Mouse (Mus musculus) lung, adult 2 months (tissue): ENCODE measurements at regions not wholly inside any gene's neighbourhood (a gene's known extent, or its start where the extent isn't known, plus 50 kb on each side); places are given as distances from the start of the nearest gene placed in this dataset.

Source experiments
- CTCF ChIP-seq: fragments of 200-500 bp; IDR thresholded peaks from 2 replicates; pipeline ENCODE4 v1.5.1; 2011; ENCODE audit warnings: mild to moderate bottlenecking, low read length, control low read depth; ENCODE audit not compliant: insufficient read depth
- POLR2A ChIP-seq: fragments of 200-500 bp; IDR thresholded peaks from 2 replicates; pipeline ENCODE4 v1.6.1; 2011; ENCODE audit warnings: low read depth, mild to moderate bottlenecking, control low read depth, low read length, borderline replicate concordance; ENCODE audit errors: extremely low read depth

DNA sequence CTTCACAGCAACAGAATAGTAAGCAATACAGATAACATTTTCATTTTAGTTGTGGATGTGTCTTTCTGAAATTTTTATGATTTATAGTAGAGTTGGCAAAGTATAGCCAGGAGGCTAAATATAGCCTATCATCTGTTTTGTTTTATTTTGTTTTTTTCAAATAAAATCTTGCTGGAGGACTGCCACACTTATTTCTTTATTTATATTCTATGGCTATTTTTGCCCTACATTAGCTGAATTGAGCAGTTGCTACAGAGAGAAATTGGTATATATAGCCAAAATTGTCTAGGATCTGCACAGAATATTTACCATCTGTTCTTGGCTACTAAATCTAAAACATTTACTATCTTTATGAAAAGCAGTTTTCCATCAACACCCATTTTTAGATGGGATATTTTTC, 169.0 kb downstream of the Sst start:
- no peak for TF ChIP-seq CTCF
- TF ChIP-seq POLR2A = no peak
